10 mouse cellular contexts compared by ENCODE assay signal in the genomic region with DNA sequence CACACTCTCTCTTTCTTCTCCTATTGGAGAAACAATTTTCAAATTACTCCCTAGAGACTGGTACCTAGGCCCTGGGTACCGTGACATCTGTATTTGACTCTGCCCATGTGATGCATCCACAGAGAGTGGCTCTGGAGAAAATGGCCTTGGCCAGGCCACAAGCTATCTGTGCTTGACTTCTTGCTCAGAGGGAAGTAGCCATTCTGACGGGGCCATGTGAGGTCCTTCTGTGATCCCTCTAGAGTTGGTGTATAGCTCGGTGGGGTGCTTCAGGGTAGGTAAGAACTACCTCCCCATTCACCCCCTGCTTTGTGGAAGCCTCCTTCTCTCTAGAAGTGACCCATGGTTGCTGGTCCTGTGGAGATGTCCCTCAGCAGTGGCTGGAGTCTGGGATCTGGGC.
DNase-seq lines count a peak whose midpoint lies in the region; ATAC-seq and TF ChIP-seq lines count a peak whose summit lies in the region.
"Had no signal": no experiment of that assay in that cellular context is flagged by ENCODE, and none has a peak within 500 bp of the region (broad histone marks: within the 10 kb centered on the region; RNA-seq: fewer than 3 reads in every experiment).

No protein-coding gene starts in this region.

- peak; percentile 64; the same call in 1 of the 2 replicates for ATAC-seq in embryonic facial prominence, embryonic 11.5 days (replicated peaks; ENCODE audit: insufficient number of reproducible peaks, low FRiP score, low TSS enrichment, low read depth)
- peak; percentile 41; the same call in 1 of the 2 replicates for ATAC-seq in liver, embryonic 11.5 days (replicated peaks; ENCODE audit: low FRiP score)
- no peak for ATAC-seq in liver, postnatal 0 days
- ATAC-seq in intestine, embryonic 16.5 days = peak; percentile 8; the same call in 1 of the 2 replicates
- ATAC-seq in neural tube, embryonic 14.5 days (ENCODE audit: low read depth) = peak; percentile 10; the same call in 1 of the 2 replicates
- ATAC-seq in frontal cortex, adult (ENCODE audit: low TSS enrichment) = no peak

- no peak for DNase-seq in embryonic facial prominence, embryonic 11.5 days (ENCODE audit: low spot score)
- DNase-seq in embryonic facial prominence, embryonic 10.5 days (ENCODE audit: low spot score) = no peak
- DNase-seq in liver, embryonic 11.5 days (ENCODE audit: low spot score) = no peak
- no peak for DNase-seq in liver, postnatal 0 days
- DNase-seq in left cerebral cortex, adult 11 months (ENCODE audit: low spot score) = no peak

- no peak for TF ChIP-seq EP300 in liver, postnatal 0 days (IDR thresholded peaks at IDR 0.05; ENCODE audit: low read depth)

- no peak for TF ChIP-seq CTCF in liver, postnatal 0 days (IDR thresholded peaks at IDR 0.05; ENCODE audit: low read depth)

- H3K4me3 ChIP-seq in embryonic facial prominence, embryonic 11.5 days (ENCODE audit: low read depth, low read length) = no peak overlapping the region
- no peak overlapping the region for H3K4me3 ChIP-seq in embryonic facial prominence, embryonic 10.5 days
- H3K4me3 ChIP-seq in liver, embryonic 11.5 days (ENCODE audit: low read depth, low read length) = no peak overlapping the region
- no peak overlapping the region for H3K4me3 ChIP-seq in liver, postnatal 0 days (ENCODE audit: low read depth, low read length)
- no peak overlapping the region for H3K4me3 ChIP-seq in intestine, embryonic 16.5 days (ENCODE audit: low read length)
- H3K4me3 ChIP-seq in neural tube, embryonic 14.5 days (ENCODE audit: low read depth, low read length) = no peak overlapping the region
- H3K4me3 ChIP-seq: embryonic facial prominence, embryonic 13.5 days; heart, embryonic 15.5 days had no signal

- H3K9ac ChIP-seq in embryonic facial prominence, embryonic 11.5 days (replicated peaks; ENCODE audit: low read length) = no peak overlapping the region
- H3K9ac ChIP-seq in liver, embryonic 11.5 days (ENCODE audit: low read depth, low read length) = no peak overlapping the region
- H3K9ac ChIP-seq in liver, postnatal 0 days (replicated peaks) = no peak overlapping the region
- no peak overlapping the region for H3K9ac ChIP-seq in intestine, embryonic 16.5 days (ENCODE audit: low read depth, low read length)
- H3K9ac ChIP-seq in neural tube, embryonic 14.5 days (replicated peaks; ENCODE audit: low read depth, low read length) = no peak overlapping the region
- H3K9ac ChIP-seq: embryonic facial prominence, embryonic 13.5 days; heart, embryonic 15.5 days had no signal

- 66% methylated on average over 3 of the region's 3 CpGs for WGBS in embryonic facial prominence, embryonic 11.5 days
- WGBS in embryonic facial prominence, embryonic 10.5 days = 77% methylated on average over 3 of the region's 3 CpGs
- 67% methylated on average over 3 of the region's 3 CpGs for WGBS in liver, embryonic 11.5 days
- WGBS in liver, postnatal 0 days (ENCODE audit: insufficient replicate concordance) = 59% methylated on average over 3 of the region's 3 CpGs
- WGBS in intestine, embryonic 16.5 days = 71% methylated on average over 3 of the region's 3 CpGs
- WGBS in neural tube, embryonic 14.5 days = 74% methylated on average over 3 of the region's 3 CpGs

- no peaks in the 10 kb centered on the region for H3K9me3 ChIP-seq in embryonic facial prominence, embryonic 11.5 days (replicated peaks; ENCODE audit: control insufficient read depth, low read length)
- H3K9me3 ChIP-seq in embryonic facial prominence, embryonic 10.5 days = no peaks in the 10 kb centered on the region
- no peaks in the 10 kb centered on the region for H3K9me3 ChIP-seq in liver, embryonic 11.5 days (ENCODE audit: control insufficient read depth, low read length)
- no peaks in the 10 kb centered on the region for H3K9me3 ChIP-seq in liver, postnatal 0 days (ENCODE audit: low read length)
- H3K9me3 ChIP-seq in intestine, embryonic 16.5 days (ENCODE audit: control insufficient read depth, low read length) = no peaks in the 10 kb centered on the region
- H3K9me3 ChIP-seq in neural tube, embryonic 14.5 days (ENCODE audit: control insufficient read depth, low read length) = no peaks in the 10 kb centered on the region
- H3K9me3 ChIP-seq: embryonic facial prominence, embryonic 13.5 days; heart, embryonic 15.5 days had no signal

- H3K36me3 ChIP-seq in embryonic facial prominence, embryonic 11.5 days (replicated peaks; ENCODE audit: control insufficient read depth, insufficient read depth, low read depth, low read length) = no peaks in the 10 kb centered on the region
- no peaks in the 10 kb centered on the region for H3K36me3 ChIP-seq in embryonic facial prominence, embryonic 10.5 days (replicated peaks)
- H3K36me3 ChIP-seq in liver, embryonic 11.5 days (ENCODE audit: control insufficient read depth, insufficient read depth, low read length) = no peaks in the 10 kb centered on the region
- H3K36me3 ChIP-seq in liver, postnatal 0 days (replicated peaks; ENCODE audit: insufficient read depth, low read length) = no peaks in the 10 kb centered on the region
- H3K36me3 ChIP-seq in intestine, embryonic 16.5 days (ENCODE audit: control insufficient read depth, insufficient read depth, low read length) = no peaks in the 10 kb centered on the region
- no peaks in the 10 kb centered on the region for H3K36me3 ChIP-seq in neural tube, embryonic 14.5 days (ENCODE audit: control insufficient read depth, insufficient read depth, low read length)
- H3K36me3 ChIP-seq: embryonic facial prominence, embryonic 13.5 days; heart, embryonic 15.5 days had no signal

- H3K27me3 ChIP-seq in embryonic facial prominence, embryonic 11.5 days (ENCODE audit: control insufficient read depth, insufficient read depth, low read length) = no peaks in the 10 kb centered on the region
- H3K27me3 ChIP-seq in embryonic facial prominence, embryonic 10.5 days (replicated peaks; ENCODE audit: low read depth, poor library complexity, severe bottlenecking) = no peaks in the 10 kb centered on the region
- H3K27me3 ChIP-seq in liver, embryonic 11.5 days (replicated peaks; ENCODE audit: control insufficient read depth, insufficient read depth, low read length) = no peaks in the 10 kb centered on the region
- no peaks in the 10 kb centered on the region for H3K27me3 ChIP-seq in liver, postnatal 0 days (ENCODE audit: insufficient read depth, low read length)
- no peaks in the 10 kb centered on the region for H3K27me3 ChIP-seq in intestine, embryonic 16.5 days (replicated peaks; ENCODE audit: control insufficient read depth, insufficient read depth, low read length)
- no peaks in the 10 kb centered on the region for H3K27me3 ChIP-seq in neural tube, embryonic 14.5 days (ENCODE audit: control insufficient read depth, insufficient read depth, low read length)
- H3K27me3 ChIP-seq: embryonic facial prominence, embryonic 13.5 days had no signal

- H3K4me1 ChIP-seq in embryonic facial prominence, embryonic 11.5 days (ENCODE audit: control insufficient read depth, insufficient read depth, low read length) = no peaks in the 10 kb centered on the region
- no peaks in the 10 kb centered on the region for H3K4me1 ChIP-seq in embryonic facial prominence, embryonic 10.5 days
- H3K4me1 ChIP-seq in liver, embryonic 11.5 days (replicated peaks; ENCODE audit: control insufficient read depth, insufficient read depth, low read length) = no peaks in the 10 kb centered on the region
- no peaks in the 10 kb centered on the region for H3K4me1 ChIP-seq in liver, postnatal 0 days (ENCODE audit: insufficient read depth)
- no peaks in the 10 kb centered on the region for H3K4me1 ChIP-seq in intestine, embryonic 16.5 days (ENCODE audit: control insufficient read depth, insufficient read depth, low read length)
- H3K4me1 ChIP-seq in neural tube, embryonic 14.5 days (ENCODE audit: control insufficient read depth, insufficient read depth, low read length) = no peaks in the 10 kb centered on the region
- H3K4me1 ChIP-seq: embryonic facial prominence, embryonic 13.5 days; heart, embryonic 15.5 days had no signal

- H3K4me2 ChIP-seq in embryonic facial prominence, embryonic 11.5 days (ENCODE audit: low read depth, low read length) = no peak overlapping the region
- H3K4me2 ChIP-seq in liver, embryonic 11.5 days = no peak overlapping the region
- H3K4me2 ChIP-seq in liver, postnatal 0 days (ENCODE audit: low read depth, low read length) = no peak overlapping the region
- H3K4me2 ChIP-seq in intestine, embryonic 16.5 days (ENCODE audit: low read depth, low read length) = no peak overlapping the region
- H3K4me2 ChIP-seq in neural tube, embryonic 14.5 days (ENCODE audit: low read depth, low read length) = no peak overlapping the region
- H3K4me2 ChIP-seq: embryonic facial prominence, embryonic 13.5 days had no signal

- no peak overlapping the region for H3K27ac ChIP-seq in embryonic facial prominence, embryonic 11.5 days (replicated peaks; ENCODE audit: low read depth, low read length)
- no peak overlapping the region for H3K27ac ChIP-seq in embryonic facial prominence, embryonic 10.5 days (replicated peaks)
- H3K27ac ChIP-seq in liver, embryonic 11.5 days (ENCODE audit: low read depth, low read length) = no peak overlapping the region
- H3K27ac ChIP-seq in liver, postnatal 0 days (ENCODE audit: low read depth) = no peak overlapping the region
- no peak overlapping the region for H3K27ac ChIP-seq in intestine, embryonic 16.5 days (ENCODE audit: low read length)
- H3K27ac ChIP-seq in neural tube, embryonic 14.5 days (ENCODE audit: low read depth, low read length) = no peak overlapping the region
- H3K27ac ChIP-seq: embryonic facial prominence, embryonic 13.5 days; heart, embryonic 15.5 days had no signal

Comparison
In these comparisons a context has a peak if more than half of its experiments do, and no peak if none do; other contexts are left out.
1. ATAC-seq: peak in embryonic facial prominence, embryonic 11.5 days (single experiment), liver, embryonic 11.5 days (single experiment), intestine, embryonic 16.5 days (single experiment) and neural tube, embryonic 14.5 days (single experiment); none in liver, postnatal 0 days (single experiment) and frontal cortex, adult (single experiment).